Mouse (Mus musculus) heart, adult 2 months (tissue): Measurements from ENCODE around the gene Srgap1. TPM values are rescaled to one million over a fixed set of nuclear protein-coding genes. Genes with fewer than 3 reads are reported as not detected.

ENCODE experiments used
- DNase-seq, 2 experiments: peaks; one replicate each; pipeline ENCODE4 v3.0.0; 2021
- H3K27ac ChIP-seq: fragments of 200-600 bp; 2 replicates; pipeline ENCODE4 v1.8.1; 2022
- H3K27me3 ChIP-seq: fragments of 200-500 bp; 2 replicates; pipeline ENCODE4 v1.6.1; 2012; ENCODE audit warnings: mild to moderate bottlenecking, low read length, inconsistent platforms, mixed read lengths; ENCODE audit not compliant: control insufficient read depth, insufficient read depth
- H3K36me3 ChIP-seq: fragments of 200-500 bp; 2 replicates; pipeline ENCODE4 v1.6.1; 2012; ENCODE audit warnings: low read length, inconsistent platforms; ENCODE audit not compliant: control insufficient read depth, insufficient read depth
- H3K4me1 ChIP-seq: fragments of 200-500 bp; 2 replicates; pipeline ENCODE4 v1.6.1; 2011; ENCODE audit warnings: low read length; ENCODE audit not compliant: control insufficient read depth, insufficient read depth
- H3K4me3 ChIP-seq: fragments of 200-600 bp; 2 replicates; pipeline ENCODE4 v1.8.1; 2022
- H3K79me2 ChIP-seq: fragments of 200-500 bp; replicated peaks from 2 replicates; pipeline ENCODE4 v1.6.1; 2012; ENCODE audit warnings: mild to moderate bottlenecking, inconsistent platforms, low read length, moderate library complexity, mixed read lengths; ENCODE audit not compliant: control insufficient read depth, insufficient read depth
- H3K9ac ChIP-seq: fragments of 200-500 bp; 2 replicates; pipeline ENCODE4 v1.6.1; 2012; ENCODE audit warnings: low read depth, mild to moderate bottlenecking, control low read depth, inconsistent platforms, low read length, mixed read lengths
- CTCF ChIP-seq: fragments of 200-600 bp; IDR thresholded peaks from 2 replicates; pipeline ENCODE4 v1.8.1; 2022; ENCODE audit warnings: antibody characterized with exemption, mild to moderate bottlenecking, moderate library complexity
- EP300 ChIP-seq: fragments of 200-500 bp; IDR thresholded peaks from 2 replicates; pipeline ENCODE4 v1.6.1; 2011; ENCODE audit warnings: low read depth, low read length, control low read depth; ENCODE audit not compliant: insufficient read depth
- POLR2A ChIP-seq: fragments of 200-500 bp; IDR thresholded peaks from 2 replicates; pipeline ENCODE4 v1.6.1; 2011; ENCODE audit warnings: mild to moderate bottlenecking, low read depth, low read length, control low read depth; ENCODE audit not compliant: insufficient read depth
- WGBS: fragments of 180-500 bp; shearing (Covaris S2); methylation state at CpG from one replicate; pipeline ENCODE4 v1.1.7; 2018; 5-methylcytosine and 5-hydroxymethylcytosine counted together
- intact Hi-C: fragments of 180-260 bp; cut with DNase I; formaldehyde crosslinking; loops from one replicate; pipeline ENCODE4 v1.15.1; 2025
- polyA plus RNA-seq: library from polyadenylated mRNA; depleted of rRNA; stranded (reverse); fragments of >200 nt; gene quantifications from 2 replicates; pipeline ENCODE4 v1.2.3, GENCODE M21; 2012
- total RNA-seq, 2 experiments: library from RNA; stranded (reverse); gene quantifications; 2 replicates each; pipeline ENCODE4 v1.2.3; 2021

Gene Srgap1
- total and polyA plus RNA-seq, 3 experiments: 1.1 to 2.1 (median 1.3) TPM

DNA sequence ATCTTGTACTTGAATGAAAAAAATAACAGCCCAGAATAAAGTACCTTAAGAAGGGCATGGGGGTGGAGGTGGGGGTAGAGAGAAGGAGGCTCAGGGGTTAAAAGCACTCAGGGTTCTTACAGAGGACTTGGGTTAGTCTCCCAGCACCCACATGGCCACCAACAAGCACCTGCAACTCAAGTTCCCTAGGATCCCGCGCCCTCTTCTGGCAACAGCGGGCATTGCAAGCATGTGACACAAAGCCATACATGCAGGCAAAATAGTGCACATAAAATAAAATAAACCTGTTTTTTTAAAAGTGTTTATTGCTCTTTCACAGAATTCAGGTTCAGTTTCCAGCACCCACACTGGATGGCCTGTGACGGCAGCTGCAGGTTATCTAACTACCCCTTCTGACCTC lies 6.7 kb downstream of the Srgap1 start:
- Histone ChIP-seq H3K4me3 (no peak overlapping the region), H3K27me3 (no peaks in the 10 kb centered on the region), H3K9ac (no peak overlapping the region), H3K79me2 (no peaks in the 10 kb centered on the region; the same call in 1 of the 2 replicates), H3K36me3 (no peaks in the 10 kb centered on the region), H3K4me1 (no peaks in the 10 kb centered on the region), H3K27ac (no peak overlapping the region)
- TF ChIP-seq CTCF (peak; percentile 59), POLR2A (no peak), EP300 (no peak)
- intact Hi-C loops: no loop called here
- no peak for DNase-seq
- 59% methylated on average over 4 of the region's 4 CpGs for whole genome bisulfite sequencing

DNA sequence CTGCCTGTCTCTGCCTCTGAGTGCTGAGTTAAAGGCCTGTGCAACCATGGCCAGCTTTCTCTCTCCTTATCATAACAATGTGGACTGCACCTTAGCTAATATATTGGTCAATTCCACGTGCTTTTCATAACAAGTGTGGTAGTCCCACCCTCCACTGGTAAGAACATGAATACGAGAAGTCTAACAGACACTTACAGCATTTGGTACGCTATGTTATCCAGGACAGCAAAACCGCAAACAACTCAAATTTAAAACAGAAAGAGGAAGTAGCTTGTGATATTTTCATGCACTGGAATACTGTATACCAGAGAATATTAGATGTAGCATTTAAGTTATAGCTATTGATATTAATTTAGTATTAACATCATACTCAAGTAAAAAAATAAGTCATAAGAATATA lies 7.5 kb downstream of the Srgap1 start:
- intact Hi-C loops: no loop called here
- H3K79me2 ChIP-seq: no peaks in the 10 kb centered on the region; the same call in 1 of the 2 replicates
- no peak for DNase-seq
- WGBS: 89% methylated on average over 4 of the region's 4 CpGs
- no peak overlapping the region for H3K27ac ChIP-seq
- TF ChIP-seq POLR2A (no peak), CTCF (no peak), EP300 (no peak)
- no peak overlapping the region for H3K4me3 ChIP-seq
- no peaks in the 10 kb centered on the region for H3K4me1 ChIP-seq
- no peaks in the 10 kb centered on the region for H3K36me3 ChIP-seq
- no peaks in the 10 kb centered on the region for H3K27me3 ChIP-seq
- no peak overlapping the region for H3K9ac ChIP-seq

DNA sequence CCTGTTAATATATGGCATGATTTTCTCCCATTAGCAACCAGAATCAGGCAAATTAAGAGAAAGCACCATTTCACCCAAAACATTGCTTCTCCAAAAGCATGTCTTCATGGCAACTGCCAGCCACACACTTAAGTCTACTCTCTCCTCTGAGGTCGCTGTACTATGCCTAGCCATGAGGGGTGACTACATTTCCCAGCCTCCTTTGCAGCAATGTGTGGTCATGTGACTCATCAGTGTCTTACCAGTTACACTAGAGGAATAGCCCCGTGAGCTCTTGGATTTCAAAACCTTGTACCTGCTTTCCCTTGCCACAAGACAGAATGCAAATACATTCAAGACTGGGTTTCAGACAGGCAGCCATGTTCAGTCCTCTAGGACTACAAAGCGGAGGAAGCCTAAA lies 8.6 kb downstream of the Srgap1 start:
- DNase-seq: no peak
- no peak for TF ChIP-seq CTCF
- no peak for TF ChIP-seq POLR2A
- no peak for TF ChIP-seq EP300
- H3K79me2 ChIP-seq: no peaks in the 10 kb centered on the region; the same call in 1 of the 2 replicates
- 59% methylated on average over 3 of the region's 3 CpGs for WGBS
- intact Hi-C loops: no loop called here
- H3K27me3 ChIP-seq: no peaks in the 10 kb centered on the region
- H3K4me3 ChIP-seq: no peak overlapping the region
- no peaks in the 10 kb centered on the region for H3K4me1 ChIP-seq
- no peaks in the 10 kb centered on the region for H3K36me3 ChIP-seq
- no peak overlapping the region for H3K27ac ChIP-seq
- H3K9ac ChIP-seq: no peak overlapping the region

DNA sequence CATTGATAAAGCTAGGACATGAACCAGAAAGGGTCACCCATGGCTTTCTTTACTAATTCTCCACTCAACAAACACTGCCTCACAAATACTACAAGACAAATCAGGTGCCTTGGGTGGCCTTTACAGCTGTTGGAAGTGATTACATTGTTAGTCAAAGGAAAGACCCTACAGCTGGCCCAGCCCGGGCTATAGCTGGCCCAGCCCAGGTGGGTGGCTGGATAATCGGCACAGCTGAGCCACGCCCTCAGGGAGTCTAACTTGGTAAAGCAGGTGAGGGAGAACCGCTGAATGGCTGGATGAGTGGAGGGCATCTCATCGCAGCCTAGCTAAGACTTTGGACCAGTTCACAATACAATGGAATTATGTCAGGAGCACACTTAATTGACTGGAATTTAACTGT lies 13.8 kb downstream of the Srgap1 start:
- TF ChIP-seq CTCF: no peak
- TF ChIP-seq POLR2A: no peak
- no peak for TF ChIP-seq EP300
- no peak for DNase-seq
- H3K4me1 ChIP-seq: no peaks in the 10 kb centered on the region
- no peaks in the 10 kb centered on the region for H3K27me3 ChIP-seq
- no peak overlapping the region for H3K4me3 ChIP-seq
- H3K27ac ChIP-seq: no peak overlapping the region
- H3K36me3 ChIP-seq: no peaks in the 10 kb centered on the region
- intact Hi-C loops: no loop called here
- H3K79me2 ChIP-seq: no peaks in the 10 kb centered on the region
- 84% methylated on average over 5 of the region's 5 CpGs for WGBS
- no peak overlapping the region for H3K9ac ChIP-seq

DNA sequence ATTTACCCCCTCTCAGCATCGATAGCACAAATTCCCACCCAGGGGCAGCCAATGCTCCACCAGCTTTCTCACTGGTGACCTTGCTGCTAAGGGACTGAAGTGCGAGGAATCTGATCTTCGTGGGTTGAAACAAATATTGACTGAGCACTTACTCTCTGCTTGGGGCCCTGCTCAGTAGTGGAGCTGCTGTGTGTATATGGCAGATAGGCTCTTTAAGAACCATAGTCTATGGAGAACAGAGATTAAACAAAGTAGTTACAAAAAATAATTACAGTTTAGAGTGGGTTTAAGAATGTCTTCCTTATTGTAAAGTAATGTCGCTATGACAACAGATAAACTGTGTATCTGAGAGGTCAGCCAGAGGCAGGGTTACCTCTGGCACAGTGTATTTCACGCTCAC lies 16.7 kb downstream of the Srgap1 start:
- intact Hi-C loops: no loop called here
- Histone ChIP-seq H3K36me3 (no peaks in the 10 kb centered on the region), H3K4me3 (no peak overlapping the region), H3K9ac (no peak overlapping the region), H3K27me3 (no peaks in the 10 kb centered on the region), H3K4me1 (no peaks in the 10 kb centered on the region), H3K79me2 (no peaks in the 10 kb centered on the region), H3K27ac (no peak overlapping the region)
- 90% methylated on average over 5 of the region's 5 CpGs for WGBS
- no peak for DNase-seq
- TF ChIP-seq CTCF (no peak), POLR2A (no peak), EP300 (no peak)

DNA sequence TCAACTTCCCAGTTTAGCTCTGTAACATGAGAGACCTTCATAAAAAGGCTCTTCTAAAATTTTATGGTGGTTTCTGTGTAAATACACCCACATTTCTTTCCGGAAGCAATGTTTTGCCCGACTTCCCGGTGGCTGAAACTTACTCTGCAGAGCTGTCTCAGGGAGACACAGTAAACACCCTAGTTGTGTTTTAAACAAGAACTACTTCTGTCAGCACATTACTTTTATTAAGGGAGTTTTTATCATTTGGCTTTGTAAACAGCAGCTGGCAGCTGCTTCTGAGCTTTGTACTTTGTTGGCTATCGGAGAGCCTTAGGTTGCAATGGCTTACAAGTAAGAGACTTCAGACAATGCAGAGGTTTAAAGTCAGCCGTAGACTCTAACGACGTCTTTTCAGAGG lies 17.4 kb downstream of the Srgap1 start:
- H3K4me1 ChIP-seq: no peaks in the 10 kb centered on the region
- H3K36me3 ChIP-seq: no peaks in the 10 kb centered on the region
- H3K27me3 ChIP-seq: no peaks in the 10 kb centered on the region
- intact Hi-C loops: loop anchor here (5.0 kb wide), 1 partner anchor 37 kb away; no protein-coding TSS in a partner anchor
- no peak overlapping the region for H3K9ac ChIP-seq
- no peak overlapping the region for H3K4me3 ChIP-seq
- no peak overlapping the region for H3K27ac ChIP-seq
- TF ChIP-seq EP300: no peak
- TF ChIP-seq CTCF: no peak
- no peak for TF ChIP-seq POLR2A
- WGBS: 32% methylated on average over 7 of the region's 7 CpGs
- no peaks in the 10 kb centered on the region for H3K79me2 ChIP-seq
- no peak for DNase-seq
